Mouse (Mus musculus) heart, postnatal 4 days (tissue): ENCODE results near the gene Icmt. TPM values are rescaled to one million over a fixed set of nuclear protein-coding genes. Genes with fewer than 3 reads are reported as not detected.

Experiments
- DNase-seq: peaks from one replicate; pipeline ENCODE4 v3.0.0; 2021
- total RNA-seq, 2 experiments: library from RNA; stranded (reverse); gene quantifications; 2 replicates each; pipeline ENCODE4 v1.2.3; 2021

Gene Icmt
- total RNA-seq, 2 experiments from 2014 or later: 32.1 to 33.3 TPM

DNA sequence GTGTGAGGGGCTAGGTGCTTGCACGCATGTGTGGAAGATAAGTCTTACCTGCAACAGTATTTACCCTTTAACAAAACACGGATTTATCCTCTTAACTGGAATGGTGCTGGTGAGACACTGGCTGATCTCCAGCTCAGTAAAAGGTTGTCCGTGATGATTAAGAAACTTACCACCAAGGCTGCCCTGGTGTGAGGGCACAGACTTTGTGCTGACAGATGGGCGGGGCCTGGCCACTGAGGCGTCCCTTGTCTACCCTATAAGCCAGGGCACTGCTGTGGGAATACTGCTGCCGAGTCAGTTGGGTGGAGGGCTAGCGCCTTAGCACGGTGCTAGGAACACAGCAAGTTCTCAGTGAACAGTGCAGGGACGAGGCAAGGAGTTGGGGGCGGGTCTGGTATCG is 5.0 kb downstream of the Icmt start:
- DNase-seq: no peak

DNA sequence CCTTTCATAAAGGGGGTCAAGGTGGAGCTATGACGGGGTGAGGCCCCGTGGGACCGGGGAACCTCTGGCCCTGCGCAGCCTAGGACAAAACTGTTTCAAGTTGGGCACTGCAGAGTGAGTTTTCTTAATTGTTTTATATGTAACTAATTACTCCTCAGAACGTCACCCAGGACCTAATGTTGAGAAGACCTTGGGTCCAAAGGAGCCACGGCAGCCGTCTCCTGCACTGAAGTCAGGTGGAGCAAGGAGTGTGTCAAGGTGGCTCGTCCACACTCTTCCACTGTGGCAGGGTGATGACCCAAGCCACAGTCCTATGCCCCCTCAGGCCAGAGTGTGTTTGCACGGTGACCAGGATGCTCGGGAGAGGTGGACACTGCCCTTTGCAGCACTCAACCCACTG is 6.1 kb downstream of the Icmt start:
- no peak for DNase-seq

DNA sequence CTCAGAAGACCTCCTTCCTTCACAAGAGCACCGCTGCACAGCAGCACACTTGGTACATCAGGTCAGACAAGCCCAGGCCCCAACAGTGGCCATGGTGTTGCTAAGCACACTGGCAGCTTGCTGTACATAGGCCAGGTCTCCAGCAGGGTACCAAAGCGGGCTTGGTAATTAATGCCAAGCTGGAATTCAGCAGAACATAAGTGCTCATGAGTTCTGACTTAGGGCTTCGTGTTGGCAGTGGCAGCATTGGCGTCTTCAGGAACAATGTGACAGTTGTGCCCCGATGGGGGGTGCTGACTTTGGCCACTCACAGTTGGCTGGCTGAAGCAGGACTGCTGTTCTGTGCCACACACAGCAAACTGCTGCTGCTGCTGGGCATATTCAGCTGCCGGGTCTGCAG is 7.7 kb downstream of the Icmt start:
- no peak for DNase-seq

DNA sequence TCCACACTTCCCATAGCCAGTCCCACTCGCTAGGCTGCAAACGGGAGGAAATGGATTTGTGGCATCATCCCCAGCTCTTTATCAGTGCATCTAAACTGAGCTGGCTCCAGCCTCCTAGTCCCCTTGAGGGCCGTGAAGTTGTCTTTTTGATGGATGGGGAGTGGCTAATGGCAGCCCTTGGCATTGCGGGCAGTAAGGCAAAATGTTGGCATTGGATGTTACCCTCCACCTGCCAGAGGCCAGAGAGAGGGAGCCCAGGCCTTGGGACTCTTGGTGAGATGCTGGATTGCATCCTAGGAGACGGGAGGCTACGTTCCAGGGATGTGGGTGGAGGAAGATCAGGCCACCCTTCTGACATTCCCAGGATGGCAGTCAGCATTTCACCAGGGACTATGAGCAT is 9.0 kb downstream of the Icmt start:
- DNase-seq: no peak

DNA sequence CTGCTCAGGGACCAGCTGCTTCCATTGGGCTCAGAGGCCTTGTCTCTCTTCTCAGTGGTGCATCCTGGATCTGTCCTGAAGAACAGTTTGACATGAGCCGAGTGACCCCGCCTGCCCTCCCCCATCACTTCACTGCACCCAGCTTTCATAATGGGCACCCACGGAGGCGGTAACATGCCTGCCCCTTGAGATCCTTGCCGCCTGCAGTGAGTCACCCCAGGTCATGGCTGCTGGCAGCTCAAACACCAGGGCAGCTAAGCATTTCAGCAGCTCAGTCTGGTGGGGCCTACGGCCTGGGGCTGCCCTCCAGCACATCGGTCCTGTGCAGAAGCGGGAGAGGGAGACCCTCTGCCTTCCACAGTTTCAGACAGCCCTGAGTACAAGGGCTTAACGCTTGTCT is 10.5 kb downstream of the Icmt start:
- no peak for DNase-seq

DNA sequence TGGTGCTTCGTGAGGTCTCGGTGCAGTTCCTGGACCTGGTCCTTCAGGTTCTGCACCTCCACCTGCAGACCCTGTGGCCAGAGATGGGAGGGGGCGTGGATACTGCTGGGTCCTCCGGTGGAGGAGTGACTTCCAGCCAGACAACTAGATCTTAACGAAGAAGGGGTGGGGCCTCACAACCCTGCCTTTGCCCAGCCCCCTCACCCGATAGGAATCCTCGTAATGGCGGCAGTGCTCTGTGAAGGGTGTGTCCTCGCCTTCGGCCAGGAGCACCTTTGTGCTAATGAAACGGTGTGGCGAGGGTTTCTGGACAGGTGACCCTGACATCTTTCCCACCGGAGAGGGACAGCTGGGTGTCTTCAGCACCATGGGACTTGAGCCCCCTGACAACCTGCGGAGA is 15.2 kb downstream of the Icmt start:
- no peak for DNase-seq

DNA sequence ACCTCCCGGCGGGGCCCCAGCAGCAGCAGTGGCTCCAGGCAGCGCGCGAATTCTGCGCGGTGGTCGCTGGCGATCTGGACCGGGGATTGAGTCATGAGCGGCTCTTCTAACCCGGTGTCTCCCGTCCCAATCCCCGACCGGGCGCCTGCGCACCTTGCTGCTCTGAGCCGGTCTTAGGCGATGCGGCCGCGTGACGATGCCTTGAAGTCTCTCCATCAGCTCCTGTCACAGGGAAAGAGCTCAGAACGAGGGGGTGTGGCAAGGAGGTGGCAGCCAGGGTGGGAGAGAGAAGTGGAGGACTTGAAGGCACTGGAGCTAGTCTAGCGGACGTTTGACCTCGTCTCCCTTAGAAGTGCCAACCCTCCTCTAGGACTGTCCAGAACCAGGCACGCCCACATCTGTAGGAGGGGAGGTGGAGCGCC is 16.2 kb downstream of the Icmt start:
- DNase-seq: no peak

DNA sequence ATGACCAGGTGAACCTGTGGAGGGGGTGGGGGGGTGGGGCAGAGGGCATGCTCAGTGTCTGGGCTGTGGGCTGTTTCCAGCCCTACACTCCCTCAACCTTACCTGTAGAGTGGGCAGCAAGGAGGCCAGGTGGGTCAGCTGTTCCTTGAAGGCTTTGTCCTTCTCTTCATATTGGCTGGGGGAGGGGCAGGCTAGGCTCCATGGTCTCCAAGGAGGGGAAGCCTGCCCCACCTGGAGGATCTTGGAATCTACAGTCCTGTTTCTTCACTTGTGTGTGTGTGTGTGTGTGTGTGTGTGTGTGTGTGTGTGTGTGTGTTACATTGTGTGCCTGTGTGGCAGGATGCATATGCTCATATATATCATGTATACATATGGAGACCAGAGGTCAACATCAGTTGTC is 16.9 kb downstream of the Icmt start:
- DNase-seq: no peak

DNA sequence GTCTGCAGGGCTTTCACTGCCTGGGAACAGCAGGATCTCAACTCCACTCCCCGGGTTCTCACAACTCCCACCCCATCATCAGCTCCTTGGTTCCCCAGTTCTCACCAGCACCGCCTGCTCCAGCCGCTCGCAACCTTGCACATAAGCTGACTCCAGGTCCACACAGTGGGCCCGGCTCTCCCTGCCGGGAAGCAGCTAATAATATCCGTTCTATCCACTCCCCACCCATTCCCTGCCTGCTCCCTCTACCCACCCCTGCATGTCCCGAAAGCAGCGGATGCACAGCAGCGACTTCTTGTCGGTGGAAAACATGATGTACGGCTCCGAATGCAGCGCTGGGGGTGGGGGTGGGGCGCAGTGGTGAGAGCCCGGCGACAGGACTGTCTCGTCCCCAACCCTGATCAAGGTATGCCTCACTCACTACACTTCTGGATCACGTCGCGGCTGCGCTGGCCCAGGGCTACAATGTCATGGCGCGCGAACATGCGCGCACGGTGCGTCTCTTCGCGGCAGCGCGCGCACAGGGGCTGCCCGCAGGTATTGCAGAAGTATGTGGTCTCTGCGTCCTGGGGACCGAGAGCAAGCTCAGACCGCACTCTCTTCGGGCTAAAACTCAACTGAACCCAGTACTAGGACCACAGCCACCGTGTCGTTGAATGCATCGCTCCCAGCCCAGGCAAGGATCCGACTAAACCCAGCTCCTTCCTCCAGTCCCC is 18.6 kb downstream of the Icmt start:
- DNase-seq: no peak

DNA sequence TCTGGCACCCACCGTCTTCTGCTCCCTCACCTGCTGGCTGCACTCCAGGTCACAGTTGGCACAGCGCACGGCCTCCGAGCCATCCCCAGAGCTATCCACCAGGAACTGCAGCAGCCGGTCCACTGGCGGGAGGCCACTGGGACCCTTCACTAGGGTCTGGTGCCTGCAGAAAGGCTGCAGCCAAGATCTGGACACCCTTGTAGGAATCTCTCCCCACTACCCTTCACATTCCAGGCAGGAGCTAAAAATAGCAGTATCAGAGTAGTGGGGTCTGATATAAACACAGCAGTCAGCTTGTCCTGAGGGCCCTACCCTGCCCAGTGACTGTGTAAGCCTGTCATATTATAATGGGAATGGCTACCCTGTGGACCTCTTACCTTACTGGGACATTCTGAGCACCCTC is 20.6 kb downstream of the Icmt start:
- DNase-seq: peak; percentile 78

DNA sequence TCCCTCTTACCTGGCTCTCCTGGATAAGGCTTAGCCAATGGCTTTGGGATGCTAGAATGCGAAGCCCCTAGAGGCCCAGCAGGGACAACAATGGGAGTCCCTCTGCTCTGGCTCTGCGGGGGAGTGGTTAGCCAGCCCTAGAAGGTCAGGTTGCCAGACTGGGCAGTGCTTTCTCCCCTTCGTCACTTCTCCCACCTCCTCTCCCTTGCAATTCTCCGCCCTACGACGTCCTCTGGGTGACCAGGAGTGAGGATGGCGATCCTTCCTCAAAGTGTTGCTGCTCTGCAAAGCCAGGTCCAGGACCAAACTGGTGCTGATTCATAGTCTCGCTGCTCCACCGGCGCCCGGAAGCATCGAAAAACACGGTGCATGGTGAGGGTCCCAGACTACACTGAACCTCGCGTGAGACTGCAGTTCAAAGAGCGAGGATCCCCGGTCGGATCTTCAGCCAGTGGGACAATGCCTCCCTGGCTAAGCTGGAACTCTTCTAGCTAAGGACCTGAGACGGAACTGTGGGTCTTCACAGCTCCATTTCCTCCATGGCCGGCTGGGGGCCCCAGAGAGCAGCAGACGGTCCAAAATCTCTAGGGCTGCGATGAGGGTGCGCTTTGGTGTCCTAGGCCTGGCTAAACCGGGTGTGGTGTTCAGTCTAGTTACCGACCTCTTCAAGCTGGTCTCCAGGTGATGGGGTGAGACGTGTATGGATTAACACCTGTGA is 21.6 kb downstream of the Icmt start, which contains the start of gene Rnf207:
Rnf207 (minus strand) TSS at position 477 of the 718 bp plus-strand sequence.
- DNase-seq: peak; percentile 78

DNA sequence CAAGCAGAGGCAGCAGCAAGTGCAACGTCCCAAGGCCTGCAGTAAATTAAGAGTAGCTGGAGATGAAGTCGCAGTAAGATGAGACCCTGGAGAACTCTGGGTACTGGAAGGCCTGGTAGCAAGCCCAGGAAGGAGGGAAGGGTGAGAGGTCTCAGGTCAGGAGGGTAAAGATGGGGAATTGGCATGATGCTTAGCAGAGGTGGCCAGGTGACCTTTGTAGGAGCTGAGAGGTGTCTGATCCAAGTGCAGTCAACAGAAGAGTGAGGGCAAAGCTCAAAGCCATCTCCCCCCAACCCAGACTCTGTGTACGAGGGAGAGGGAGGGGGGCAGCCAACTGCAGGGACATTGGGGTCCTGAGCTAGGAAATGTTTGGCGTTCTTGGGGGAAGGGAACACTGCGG is 24.4 kb downstream of the Icmt start:
- no peak for DNase-seq

DNA sequence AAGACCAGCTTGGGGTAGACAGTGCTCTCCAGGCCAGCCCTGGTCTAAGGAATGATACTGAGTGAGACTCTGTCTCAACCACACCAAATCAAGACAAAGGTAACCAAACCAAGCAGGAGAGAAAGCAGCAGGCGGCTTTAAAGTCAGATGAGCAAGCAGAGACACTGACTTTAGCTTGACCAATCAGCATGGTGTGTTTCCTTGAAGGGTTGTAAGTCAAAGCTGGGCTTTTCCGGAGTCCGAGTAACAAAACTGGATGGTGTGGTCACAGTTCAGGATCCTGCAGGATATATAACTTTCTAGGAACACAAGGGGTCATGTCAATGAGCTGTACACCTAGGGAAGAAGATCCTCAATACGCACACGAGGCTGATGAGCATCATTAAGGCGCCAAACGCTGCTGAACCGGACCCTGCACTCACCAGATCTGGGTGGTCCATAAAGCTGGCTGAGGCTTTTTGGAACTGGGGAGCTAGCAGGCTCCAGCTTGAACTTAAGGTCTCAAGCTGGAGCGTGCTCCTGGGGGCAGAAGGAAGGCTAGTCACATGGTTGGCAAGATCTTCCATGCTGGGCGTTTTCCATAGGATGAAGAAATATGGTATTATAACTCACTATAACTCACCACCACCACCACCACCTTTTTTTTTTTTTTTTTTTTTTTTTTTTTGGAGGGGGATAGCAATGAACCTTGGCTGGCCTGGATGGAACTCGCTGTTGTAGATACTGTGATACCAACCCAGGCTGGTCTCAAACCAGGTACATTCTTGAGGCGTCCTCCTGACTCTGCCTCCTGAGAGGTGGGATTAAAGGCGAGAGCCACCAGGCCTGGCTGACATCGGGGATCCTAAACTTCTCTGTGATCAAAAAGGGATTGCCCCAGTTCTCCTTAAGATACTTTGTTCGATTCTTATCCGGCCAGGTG is 27.9 kb downstream of the Icmt start:
- DNase-seq: no peak

DNA sequence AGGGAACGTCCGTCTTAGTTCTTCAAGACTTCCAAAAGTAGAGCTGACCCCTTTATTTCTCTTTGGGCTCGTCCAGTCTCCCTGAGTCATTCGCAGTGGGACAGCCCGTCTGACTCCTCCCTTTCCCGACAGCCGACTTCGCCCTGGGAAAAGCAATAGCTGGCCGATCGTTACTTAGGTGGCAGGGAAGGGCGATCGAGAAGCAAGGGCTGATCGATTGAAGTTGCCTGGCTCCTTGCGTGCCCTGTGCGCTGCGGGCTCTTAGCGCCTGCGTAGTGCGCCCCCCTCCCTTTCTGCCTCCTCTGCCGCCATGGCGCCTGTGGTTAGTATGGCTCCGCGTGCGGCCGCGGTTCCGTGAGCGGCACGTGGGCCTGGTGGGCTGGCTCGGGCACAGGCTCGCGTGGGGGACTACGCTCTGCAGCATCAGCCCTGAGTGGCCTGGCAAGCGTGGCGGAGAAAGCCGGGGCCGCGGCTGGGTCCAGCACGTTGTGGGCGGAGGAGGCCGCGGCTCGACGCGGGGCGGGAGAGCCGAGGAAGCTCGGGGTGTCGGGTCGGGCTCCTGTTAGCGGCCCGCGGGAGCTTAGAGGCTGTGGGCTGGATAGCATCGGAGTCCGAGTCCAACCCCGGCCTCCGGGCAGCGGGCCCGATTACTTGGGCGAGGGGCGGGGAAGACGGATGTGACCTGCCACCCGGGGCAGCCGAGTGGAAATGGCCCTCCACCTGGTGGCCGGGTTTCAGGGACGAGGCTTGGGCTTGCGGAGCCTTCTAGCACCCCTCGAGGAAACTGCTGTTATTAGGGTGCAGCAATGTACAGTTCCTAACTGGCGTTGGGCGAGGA is 28.8 kb downstream of the Icmt start, which contains the start of gene Rpl22:
Rpl22 (plus strand) TSS at position 169 of the 838 bp plus-strand sequence.
- DNase-seq: peak; percentile 93

DNA sequence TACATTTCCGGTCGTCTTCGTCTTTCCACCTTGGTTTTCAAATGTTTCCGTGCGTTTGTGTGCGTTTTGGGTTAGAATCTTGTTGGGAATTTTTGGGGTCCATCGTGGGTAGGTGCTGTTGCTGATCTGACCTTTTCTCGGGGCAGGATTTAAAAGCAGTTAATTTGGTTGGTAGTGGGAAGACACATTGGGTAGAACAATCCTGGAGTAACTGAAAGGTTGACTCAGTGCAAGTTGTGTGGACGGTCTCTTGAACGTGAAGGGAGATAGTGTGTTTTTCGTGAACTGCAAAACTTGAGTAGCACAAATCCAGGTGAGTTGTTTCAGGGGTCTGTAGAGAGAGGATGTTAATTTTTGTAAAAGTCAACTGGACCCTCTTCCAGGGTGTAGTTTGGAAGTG is 29.5 kb downstream of the Icmt start:
- no peak for DNase-seq

DNA sequence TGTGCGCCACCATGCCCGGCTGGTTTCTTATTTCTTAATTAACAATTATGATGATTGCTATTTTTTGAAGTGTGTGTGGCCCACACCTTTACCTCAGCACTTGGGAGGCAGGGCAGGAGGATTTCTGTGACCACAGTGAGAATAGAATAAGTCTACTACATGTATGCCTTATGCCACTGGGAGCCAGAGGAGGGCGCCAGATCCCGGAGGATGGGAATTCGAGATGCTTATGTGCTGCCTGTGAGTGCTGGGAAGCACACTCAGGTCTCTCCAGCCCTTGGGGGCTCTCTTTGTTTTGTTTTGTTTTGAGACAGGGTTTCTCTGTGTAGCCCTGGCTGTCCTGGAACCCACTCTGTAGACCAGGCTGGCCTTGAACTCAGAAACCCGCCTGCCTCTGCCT is 31.7 kb downstream of the Icmt start:
- peak; percentile 53 for DNase-seq

DNA sequence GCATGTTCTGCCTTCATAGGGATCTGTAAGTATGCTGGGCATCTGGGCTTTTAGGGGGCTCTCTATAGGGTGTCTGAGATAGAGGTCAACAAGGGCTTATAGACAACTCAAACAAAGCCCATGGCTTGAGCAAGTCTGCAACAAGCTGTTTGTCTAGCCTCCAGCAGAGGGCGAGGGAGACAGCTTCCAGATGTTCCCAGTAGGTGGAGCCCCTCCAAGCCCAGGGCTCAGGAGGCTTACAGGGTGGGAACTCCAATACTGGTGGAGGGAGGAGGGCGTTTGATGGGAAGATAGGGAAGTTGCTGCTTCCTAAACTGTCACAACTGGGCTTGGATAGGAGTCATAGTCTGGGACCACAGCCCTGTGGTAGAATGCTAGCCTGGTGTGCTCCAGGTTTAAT is 35.9 kb downstream of the Icmt start:
- peak; percentile 84 for DNase-seq

DNA sequence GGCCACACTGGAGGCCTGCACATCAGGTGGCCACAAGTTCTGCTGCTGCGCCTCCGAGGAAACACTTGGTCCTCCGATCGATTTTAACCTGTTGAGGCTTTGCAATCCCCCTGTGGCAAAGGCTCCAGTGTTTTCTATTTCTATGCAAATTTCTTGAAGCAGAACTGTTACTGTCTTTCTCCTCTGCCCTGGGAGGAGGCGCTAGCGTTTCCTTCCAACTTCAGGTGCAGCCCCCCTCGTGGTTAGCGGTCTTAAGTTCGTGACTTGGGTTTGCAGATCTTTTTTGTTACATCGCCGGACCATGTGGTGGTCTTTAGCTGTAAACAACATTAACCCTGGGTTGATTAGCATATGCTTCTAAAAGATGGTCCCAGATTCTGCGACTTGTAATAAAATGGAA is 36.6 kb downstream of the Icmt start:
- no peak for DNase-seq

DNA sequence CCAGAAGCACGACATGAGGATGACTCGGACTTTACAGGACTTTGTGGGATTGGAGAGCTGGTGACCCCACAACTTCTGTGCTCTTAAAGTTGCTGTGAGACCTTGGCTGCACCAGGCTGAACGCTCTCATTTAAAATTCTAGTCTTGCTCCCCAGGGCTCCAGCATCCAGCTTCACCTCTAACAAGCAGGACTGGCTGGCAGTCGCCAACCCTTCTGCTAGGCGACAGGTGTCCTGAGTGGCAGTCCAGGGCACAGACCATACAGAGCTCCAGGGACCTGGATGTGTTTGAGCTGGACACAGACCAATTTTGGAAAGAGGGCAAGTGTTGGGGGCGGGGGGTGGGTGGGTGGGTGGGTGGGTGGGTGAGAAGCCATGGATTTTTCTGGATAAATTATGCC is 40.7 kb downstream of the Icmt start:
- DNase-seq: no peak

DNA sequence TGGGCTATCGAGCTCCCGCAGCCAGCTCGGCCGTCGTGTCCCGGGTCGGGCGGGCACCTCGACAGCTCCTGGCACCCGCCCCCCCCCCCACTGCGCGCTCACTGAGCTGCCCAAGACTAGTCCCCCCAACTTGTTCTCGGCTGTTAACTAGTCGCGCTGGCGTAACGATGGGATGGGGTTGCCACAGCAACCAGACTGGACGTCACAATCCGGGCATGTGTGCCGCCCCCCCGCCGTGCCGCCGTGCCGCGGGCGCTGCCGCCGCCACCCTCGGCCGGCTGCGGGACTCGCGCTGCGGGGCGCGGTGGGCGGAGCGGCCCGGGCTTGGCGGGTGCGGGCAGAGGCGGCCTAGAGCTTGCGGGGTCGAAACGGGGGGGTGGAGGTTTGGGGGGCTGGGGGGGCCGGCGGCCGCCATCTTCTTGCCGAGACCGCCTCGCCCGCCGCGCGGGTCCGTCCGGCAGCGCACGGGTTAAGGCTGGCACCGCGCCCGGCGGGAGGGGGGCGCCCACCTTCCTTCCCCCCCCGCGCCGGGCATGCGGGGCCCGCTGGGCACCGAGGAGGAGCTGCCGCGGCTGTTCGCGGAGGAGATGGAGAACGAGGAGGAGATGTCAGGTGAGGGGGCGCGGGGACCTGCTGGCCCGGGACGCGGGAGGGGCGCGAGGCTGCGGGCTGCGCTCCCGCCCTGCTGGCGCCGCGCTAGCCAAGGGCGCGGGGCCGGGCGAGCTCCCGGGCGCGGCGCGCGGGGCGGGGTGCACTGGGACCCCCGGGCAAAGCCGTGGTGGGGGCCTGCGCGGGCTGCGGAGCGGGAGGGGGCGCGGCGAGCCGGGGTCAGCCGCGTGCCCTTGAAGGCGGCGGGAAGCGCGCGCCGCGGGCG is 41.6 kb downstream of the Icmt start, which contains the start of gene Chd5:
Chd5 (plus strand) TSS at position 233 of the 874 bp plus-strand sequence.
- DNase-seq: no peak

DNA sequence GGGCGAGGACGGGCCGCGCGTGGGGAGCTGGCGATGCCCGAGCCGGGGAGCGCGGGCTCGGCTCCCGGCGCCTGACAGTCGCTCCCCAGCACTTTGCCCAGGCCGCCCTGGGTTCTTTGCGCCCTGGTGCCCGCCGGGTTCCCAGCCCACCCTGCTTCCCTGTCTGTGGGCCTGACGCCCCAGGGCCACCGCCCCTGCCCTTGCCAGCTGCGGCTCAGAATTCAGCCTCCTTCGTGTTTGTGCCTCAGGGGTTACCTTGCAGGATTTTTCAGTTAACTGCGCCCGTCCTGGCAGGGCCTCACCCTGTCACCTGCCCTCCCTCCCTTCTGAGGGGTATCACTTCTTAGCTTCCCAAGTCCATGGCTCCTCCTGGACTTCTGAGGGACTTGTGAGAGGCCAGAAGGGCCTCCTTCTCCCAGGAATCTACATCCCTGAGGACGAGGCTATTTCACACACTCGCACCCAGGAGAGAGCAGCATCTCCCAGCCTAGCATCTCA is 42.3 kb downstream of the Icmt start:
- no peak for DNase-seq
